Mouse (Mus musculus) adrenal gland, adult 8-10 months (tissue): ENCODE measurements around the gene Tmem102. TPM values are rescaled to one million over a fixed set of nuclear protein-coding genes. Genes with fewer than 3 reads are reported as not detected.

Source experiments
- DNase-seq: peaks from one replicate; pipeline ENCODE4 v3.0.0; 2022
- total RNA-seq, 4 experiments: library from RNA; stranded (reverse); gene quantifications; 2 replicates each; pipeline ENCODE4 v1.2.4; 2022

Tmem102 gene
- 1 to 10 TPM in 1 of 4 experiments, under 1 TPM in 3; 0.45 to 1.1 (median 0.72) TPM for total RNA-seq

DNA sequence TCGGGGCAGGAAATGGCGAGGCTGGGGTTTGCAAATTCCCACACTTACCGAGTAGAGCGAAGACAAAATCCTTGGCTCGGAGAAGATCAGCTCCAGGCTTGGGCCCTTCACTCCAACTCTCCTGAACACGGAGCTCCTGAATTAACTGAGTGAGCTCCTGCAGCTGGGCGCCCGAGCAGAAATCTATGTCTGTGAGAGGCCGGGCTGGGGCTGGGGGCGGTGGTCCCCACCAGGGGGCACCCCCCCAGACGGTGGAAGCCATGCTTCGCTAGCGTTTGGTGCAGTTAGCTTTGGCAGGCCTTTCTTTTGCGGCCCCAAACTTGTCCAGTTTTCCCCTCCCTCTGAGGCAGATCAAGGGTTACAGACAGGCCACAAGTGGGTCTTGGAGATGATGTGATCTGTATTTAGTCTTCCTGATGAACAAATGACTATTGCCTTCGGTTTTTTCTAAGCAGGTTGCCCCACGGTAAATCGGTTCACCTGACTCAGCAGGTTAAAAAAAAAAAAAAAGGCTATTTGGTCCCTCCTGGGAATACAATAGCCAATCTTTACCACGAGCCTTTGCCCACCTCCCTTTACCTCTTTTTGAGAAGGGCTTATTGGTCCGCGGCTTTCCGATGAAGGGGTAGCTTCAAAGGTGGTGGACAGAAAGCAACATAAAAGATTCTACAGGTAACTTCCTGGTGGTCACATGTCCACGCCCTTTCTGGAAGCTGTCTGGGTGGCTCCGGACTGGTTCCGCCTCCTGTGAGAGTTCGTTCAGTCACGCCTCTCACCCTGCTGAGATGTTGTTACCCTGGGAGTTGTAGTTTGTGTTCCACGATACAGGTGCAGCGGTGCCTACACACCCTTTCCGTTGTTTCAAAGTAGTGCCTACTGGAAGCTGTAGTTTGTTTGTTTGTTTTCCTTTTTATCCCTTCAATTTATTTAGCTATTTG lies at the start of gene Tmem102:
TSS of gene Tmem102 (minus strand) at position 653 of the 938 bp plus-strand sequence.
- no peak for DNase-seq

DNA sequence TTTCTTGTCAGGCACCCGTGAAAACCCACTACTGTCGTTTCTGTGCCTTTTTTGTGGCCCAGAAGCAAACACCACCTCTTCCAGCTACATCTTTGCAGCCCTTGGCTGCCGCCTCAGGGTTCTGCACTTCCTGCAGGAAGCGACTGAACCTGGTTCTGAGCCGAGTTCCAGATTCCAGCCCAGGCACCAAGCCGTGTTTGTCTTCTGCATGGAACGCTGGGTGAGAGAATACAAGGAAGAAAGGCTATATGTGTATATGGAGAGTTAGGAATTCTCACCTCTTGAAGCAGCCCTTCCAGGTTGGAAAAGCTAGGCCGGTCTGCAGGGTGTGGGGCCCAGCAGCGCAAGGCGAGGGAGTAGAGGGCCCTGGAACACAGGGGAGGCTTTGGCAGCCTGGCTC lies 49.3 kb upstream of the Tmem102 start:
- DNase-seq: no peak

DNA sequence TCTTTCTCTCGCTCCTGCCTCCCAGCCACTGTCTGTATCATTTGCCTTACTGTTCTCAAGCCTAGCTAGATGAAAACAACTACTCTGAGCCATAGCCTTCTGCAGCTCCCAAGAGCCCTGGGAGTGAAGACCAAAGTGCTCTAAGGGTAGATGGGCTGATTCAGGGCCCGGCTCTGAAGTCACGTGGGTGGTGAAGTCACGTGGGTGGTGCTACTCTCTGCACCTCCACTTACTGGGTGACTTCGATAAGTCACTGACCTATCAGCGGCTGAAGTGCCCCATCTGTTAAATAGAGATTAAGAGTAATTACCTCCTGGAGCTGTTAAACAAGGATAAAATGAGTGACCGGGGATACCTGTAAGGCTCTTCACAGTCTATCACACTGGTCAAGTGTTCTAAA lies 48.6 kb upstream of the Tmem102 start:
- DNase-seq: no peak

DNA sequence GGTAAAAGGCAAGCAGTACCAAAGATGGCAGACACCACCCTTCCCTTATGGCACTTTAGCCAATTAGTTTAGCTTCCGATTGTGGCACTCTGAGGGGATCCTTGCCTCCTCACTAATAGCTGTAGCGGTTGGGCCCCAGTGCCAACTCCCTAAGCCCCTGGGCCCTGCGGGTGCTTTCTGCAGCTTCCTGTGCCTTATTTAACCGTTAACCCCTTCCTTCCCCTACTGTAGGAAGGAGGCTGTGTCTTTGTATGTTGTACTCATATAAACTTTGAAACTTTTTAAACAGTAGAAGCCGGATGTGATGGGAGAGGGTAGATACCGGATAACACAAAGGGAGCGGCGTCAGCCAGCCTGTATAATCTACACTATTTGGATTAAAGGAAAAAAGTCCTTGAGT lies 45.3 kb upstream of the Tmem102 start:
- no peak for DNase-seq

DNA sequence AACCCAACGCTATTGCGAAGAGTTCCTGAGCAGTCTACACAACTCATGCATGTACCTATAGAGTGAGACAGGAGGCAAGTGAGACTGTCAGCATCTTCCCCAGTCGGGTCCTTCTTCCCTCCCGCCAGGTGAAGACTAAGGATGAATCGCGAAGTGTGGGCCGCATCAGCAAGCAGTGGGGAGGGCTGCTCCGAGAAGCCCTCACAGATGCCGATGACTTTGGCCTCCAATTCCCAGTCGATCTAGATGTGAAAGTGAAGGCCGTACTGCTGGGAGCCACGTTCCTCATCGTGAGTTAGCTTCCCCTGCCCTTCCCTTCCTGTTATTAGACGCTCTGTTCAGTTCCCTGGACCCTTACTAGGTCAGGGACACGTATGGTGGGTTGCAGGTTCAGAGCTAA lies 44.5 kb upstream of the Tmem102 start:
- DNase-seq: no peak

DNA sequence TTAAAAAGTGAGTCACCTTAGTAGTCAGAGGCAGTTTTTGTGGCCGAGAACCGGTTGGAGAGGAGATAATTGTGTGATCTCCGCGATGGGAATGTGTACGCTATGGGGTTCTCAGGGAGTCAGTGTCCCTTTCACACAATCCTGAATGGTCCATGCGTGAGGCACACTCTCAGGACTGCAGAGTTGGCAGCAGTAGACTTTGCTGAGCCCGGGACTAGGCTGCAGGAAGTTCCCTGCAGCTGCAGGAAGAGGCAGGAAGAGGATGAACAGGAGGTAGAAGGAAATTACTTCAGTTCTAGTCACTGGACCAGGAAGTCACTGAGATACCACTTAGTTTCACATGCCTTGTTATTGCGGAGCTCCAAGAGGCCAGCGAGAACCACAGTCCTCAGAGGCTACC lies 43.7 kb upstream of the Tmem102 start:
- no peak for DNase-seq

DNA sequence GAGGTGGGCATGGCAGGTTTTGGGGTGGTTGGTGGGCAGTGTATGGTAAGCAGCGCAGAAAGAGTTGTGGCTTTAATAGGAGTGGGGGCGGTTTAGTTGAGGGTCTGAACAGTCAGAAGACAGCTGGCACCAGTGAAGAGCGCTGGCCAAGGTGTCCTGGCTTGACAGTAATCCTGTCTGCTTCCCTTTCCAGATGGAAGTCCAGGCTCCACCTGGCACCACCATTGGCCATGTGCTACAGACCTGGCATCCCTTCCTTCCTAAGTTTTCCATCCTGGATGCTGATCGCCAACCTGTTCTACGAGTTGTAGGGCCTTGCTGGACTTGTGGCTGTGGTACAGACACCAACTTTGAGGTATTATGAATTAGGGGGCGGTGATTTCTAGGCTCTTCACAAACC lies 42.6 kb upstream of the Tmem102 start:
- no peak for DNase-seq

DNA sequence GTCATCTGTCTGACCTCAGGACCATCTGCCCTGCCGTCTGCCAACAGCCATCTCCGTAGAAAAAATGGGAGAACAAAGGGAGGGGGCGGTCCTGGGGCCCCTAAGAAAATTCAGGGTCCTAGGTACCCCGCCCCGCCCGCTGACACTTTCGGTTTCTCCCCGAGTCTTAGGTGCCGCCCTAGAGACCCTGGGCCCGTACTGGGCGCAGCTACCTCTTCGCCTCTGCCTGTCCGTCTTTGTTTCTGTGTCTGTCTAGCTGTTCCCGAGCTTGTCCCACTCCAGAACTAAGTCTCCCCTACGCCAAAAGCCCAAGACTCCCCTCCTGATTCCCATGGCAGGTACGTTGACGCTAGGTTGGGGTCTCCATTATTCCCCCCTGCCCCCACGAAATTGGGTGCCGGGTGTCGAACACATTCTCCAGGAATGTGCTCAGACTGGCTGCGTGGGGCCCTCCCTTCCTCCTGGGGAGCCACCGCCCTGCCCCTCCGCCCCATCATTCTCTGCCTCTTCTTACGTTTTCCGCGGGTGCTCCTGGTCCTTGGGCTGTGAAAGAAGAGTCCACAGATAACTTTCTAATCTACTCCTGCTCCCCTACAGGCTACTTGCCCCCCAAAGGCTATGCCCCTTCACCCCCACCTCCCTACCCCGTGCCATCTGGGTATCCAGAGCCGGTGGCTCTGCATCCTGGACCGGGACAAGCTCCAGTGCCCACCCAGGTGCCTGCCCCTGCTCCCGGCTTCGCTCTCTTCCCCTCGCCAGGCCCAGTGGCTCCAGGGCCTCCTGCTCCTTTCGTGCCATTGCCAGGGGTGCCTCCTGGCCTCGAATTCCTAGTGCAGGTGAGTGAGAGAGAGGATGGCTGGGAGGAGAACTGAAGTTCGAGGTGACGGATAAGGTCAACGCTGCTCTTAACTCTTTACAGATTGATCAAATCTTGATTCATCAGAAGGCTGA lies 41.6 kb upstream of the Tmem102 start:
- no peak for DNase-seq

DNA sequence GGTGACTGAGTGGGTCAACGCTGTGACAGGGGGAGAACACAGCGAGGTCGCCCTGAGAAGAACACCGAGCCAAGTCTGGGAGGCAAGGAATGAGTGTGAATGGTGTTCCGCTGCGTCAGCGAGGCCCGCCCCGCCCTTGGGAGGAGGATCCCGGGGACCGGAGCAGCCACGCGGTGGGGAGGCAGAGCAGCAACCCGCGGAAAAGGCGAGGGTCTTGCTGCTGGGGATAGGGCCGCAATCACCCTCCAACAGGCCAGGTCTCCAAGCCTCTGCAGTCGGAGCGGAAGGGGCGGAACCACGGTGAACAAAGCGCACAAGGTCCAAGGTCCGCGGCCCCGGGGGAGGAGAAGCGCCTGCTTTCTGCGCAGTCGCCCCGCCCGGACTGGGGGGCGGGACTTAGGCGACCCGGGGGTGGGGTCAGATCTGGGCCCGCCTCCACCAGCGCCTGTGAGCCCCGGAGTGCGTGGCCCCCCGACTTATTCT lies 40.8 kb upstream of the Tmem102 start, which contains the start of gene Plscr3:
TSS of gene Plscr3 (plus strand) at position 179 of the 483 bp plus-strand sequence.
- DNase-seq: peak; percentile 90

DNA sequence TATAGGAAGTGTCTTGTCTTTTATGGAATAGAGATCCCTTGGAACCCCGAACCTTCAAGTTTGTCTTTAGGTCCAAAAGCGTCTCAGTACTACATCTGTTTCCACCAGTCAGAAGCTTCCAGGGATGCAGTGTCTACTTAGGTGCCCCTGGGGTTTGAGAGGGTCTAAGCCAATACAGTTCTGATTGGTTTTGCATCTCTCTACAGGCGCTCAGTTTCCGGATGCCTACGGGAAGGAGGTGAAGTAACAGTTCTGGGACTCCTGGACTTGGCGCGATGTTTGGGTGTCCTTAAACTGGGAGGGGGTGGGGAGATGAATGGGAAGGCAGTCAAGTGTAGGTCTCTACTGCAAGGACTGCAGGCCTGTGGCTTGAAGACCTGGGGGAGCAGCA lies 33.3 kb upstream of the Tmem102 start:
- no peak for DNase-seq

DNA sequence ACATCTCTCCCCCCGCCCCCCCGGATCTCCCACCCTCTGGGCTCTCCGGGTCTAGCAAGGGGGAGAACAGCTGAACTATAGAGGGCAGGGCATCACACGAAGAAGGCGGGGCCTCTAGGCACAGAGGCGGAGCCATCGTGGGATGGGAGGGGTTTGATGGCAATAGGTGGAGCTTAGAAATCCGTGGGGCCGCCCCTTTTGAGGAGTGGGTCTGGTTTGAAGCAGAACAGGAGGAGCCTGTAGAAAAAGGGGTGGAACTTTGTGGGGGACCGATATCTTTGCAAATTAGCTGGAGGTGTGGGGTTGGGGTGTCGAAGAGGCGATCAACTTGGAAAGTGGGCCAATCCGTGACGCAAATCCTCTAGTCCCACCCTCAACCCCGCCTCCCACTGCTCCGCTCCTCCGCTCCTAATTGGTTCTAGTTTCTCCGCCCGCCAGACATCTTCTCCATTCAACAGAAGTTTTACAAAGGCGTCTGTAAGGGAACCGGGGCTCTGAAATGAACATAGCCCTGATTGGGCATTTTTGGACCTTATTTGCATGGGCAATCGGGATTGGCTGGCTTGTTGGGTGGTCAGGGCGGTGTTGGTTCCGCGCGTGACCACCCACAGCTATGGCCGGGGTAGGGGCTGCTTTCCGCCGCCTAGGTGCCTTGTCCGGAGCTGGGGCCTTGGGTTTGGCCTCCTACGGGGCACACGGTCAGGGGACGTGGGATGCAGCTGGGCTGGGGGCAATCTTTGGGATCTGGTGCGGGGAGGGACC lies 32.7 kb upstream of the Tmem102 start, which contains the start of gene Tmem256:
TSS of gene Tmem256 (plus strand) at position 563 of the 762 bp plus-strand sequence.
- peak; percentile 96 for DNase-seq

DNA sequence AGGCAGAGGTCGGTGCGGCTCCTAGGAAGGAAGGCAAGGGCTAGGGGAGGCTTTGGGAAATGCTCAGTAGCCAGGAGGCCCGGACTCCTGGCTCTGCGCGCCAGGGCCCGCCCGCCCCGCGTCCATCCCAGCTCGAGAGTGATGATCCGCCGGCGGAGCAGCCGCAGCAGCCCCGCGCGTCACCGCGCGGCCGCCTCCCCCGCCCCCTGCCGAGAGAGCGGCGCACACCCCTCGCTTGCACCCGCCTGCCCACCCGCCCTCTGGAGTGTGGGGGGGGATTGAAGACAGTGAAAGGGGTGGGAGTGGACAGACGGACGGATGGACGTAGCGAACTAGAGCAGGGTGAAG lies 32.2 kb upstream of the Tmem102 start, which contains the start of gene Nlgn2:
TSS of gene Nlgn2 (minus strand) at position 181 of the 348 bp plus-strand sequence.
- no peak for DNase-seq

DNA sequence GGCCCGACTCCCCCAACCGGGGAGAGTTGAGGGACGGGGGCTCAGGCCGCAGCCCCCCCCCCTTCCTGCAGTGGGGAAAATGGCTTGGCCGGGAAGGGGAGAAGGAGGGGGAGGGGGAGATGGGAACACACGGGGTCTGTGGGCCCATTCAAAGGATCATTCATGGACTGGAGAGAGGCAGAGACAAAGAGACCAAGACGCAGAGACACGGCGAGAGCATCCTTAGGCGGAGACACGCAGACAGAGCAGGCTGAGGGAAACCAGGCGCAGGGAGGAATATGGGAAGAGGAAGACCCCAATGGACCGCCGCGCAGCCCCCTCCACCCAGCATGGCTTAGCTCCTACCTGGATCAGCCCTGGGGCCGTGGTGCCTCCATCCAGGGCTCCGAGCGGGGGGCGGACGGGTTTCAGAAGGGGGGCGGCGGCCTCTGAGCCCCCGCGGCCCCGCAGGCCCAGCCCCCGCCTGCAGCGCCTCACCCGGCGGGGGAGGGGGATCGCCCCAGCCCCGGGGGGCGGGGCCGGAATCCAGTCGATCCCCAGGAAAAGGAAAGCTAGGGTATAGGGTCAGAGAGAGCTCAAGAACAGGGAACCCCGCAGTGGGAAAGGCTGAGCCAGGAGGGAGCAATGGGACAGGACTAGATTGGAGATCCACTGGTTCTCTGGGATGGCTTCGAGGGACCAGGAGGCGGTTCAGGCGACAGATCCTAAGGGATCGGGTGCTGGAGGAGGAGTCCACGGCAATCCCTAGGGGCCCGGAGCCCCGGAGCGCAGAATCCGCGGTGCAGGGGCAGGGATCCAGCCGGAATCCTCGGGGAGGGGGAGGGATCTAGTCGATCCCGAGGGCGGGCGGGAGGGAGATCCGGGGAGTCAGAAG lies 31.5 kb upstream of the Tmem102 start:
- DNase-seq: peak; percentile 31

DNA sequence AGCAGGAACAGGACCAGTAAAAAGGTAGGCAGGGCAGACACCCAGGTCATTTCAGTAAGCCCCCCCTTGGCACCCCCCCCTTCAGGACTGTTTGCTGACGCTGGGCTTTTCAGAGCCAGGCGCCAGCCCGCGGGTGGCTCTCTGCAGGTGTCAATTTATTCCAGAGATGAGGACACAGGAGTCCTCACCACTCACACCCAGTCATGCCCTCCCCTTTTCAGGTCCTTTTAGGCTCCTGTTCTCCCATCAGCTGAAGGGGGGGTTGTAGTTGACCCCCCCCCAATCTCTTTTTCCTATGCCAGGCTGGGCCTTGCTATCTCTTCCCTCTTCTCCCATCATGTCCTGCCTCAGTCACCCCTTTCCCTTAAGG lies 30.5 kb upstream of the Tmem102 start:
- no peak for DNase-seq

DNA sequence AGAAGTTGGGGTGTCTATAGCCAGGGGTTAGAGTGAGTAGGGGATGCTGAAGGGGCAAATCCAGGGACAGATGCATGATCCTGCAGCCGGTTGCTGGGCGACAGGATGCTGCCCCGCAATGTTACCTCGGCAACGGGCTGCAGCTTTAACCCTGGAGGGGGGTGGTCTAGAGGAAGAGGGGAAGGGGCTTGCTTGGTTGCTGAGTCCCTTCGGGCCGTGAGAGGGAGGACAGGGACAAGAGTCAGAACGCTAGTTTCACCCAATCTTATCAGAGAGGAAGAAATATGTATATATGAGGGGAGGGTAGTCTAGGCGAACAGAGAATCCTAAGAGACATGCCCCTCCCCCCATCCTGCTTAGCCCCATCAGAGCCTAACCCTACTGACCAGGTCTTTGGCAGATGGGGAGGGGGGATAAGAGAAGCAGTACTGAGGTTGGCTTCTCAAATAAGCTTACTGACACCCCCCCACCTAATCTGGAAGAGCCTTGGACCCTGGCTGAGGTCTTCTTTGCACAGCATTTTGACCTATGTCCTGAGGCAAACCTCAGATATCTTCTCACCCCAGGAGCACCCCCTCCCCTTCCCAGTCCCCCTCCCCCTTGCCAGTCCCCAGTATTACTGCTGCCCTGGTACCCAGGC lies 30.0 kb upstream of the Tmem102 start:
- no peak for DNase-seq

DNA sequence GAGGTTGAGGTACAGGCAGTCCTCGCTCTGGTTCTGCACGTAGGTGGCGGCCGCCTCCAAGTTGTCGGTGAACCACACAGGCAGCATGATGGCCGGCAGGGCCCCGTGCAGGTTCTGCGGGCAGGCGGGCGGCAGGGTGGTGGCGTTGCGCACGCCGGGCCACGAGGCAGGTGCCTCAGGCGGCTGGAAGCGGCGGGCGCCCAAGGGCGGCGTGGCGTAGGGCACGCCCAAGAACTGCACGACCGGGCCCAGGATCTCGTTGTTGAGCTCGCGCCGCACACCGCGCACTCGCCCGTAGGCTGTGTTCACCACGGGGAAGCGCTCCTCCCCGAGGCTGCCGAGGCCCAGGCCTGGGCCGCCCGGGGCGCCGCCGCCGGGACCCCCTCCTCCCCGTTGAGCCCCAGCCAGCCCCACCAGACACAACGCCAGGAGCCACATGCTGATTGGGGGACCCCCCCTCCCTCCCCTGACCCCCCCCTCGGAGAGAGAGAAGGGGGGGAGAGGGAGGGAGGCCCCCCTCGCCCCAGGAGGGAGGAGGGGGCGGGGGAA lies 28.7 kb upstream of the Tmem102 start:
- DNase-seq: no peak

DNA sequence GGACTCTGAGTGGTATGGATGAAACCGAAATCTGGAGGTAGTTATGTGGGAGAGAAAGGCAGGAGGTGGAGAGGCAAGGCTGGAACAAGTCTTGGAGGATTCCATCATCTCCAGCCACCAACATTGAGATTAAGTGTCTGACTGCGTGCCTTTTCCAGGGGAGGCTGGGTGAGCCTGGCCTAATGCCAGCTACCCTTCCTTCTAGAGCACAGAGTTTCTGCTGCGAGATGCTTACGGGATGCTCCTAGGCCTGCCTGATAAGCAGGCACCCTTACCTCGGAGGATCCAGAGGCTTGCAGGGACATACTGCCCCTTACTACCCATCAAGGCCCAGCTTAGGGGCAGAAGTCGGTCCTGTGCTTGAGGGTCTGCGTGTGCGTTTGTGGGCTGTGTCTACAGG lies 28.1 kb upstream of the Tmem102 start:
- DNase-seq: no peak

DNA sequence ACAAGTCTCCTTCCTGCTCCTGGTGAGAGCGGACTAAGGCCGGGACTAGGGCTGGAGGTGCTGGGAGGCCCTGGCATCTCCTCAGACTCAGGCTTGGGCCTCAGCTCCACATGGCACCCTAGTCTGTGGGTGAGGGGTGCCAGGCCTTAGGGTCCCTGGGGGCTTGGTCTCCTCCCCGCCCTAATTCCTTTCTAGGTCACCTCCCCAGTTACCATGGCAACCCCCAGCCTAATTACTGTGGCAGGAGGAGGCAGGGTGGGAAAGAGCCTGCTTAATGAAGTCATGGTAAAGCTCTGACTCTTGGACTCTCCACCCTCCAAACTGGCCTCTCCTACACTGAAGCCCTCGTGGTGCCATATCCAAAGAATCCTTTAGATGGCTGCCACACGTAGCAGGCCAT lies 23.4 kb upstream of the Tmem102 start:
- no peak for DNase-seq

DNA sequence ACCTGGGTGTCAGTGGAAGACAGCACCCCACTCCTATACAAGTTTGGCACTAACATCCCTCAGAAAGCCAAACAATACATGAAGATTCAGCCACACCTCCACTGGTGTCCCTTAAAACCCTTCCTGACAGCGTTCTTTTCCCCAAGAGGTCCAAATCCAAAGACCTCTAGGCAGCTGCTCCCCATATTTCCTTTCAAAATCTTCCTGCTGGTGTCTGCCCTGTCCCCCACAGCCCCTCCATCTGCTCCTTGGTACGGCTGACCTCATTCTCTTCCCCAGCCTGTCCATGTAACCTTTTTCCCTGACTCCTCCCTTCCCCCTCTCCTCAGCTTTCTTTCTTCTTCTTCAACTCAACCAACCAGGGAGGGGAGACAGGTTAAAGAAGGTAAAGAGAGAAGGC lies 18.0 kb upstream of the Tmem102 start:
- DNase-seq: no peak

DNA sequence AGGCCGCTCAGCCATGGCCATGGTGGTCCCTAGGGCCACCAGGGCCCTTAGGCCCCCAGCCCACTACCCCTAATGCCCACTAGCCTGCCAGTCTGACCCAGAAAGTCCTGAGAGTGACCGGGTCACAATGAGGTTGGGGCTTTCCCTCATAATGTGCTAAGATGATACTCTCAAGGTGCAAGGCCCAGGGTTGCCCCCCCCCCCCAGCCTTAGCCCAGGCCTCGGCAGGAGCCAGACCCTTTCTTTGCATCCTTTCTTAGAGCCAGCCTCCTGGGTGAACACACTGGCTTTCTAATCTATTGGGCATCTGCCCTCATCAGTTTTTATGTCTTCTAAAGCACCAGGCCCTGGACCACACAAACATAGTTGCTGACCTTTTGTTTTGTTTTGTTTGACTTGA lies 16.7 kb upstream of the Tmem102 start, which contains the start of gene Spem1:
TSS of gene Spem1 (minus strand) at position 101 of the 400 bp plus-strand sequence.
- no peak for DNase-seq
